Mouse (Mus musculus) CH12F3 (cell line): ENCODE results near the gene Golph3.

Experiments used
- in situ Hi-C: fragments of 300-500 bp; cut with MboI; formaldehyde crosslinking; loops from 2 replicates; pipeline ENCODE4 v1.14.3; 2020; ENCODE audit warnings: low sequenced_read_pairs

The Golph3 gene

GRCm38 (mm10) chr15:12321091-12321787 lies at the start of gene Golph3:
Golph3 (plus strand) TSS chr15:12321450.
- in situ Hi-C loops: no loop called here

GRCm38 (mm10) chr15:12273325-12274052 lies 47.8 kb upstream of the Golph3 start:
- in situ Hi-C loops: no loop called here

GRCm38 (mm10) chr15:12274053-12274769 lies 47.0 kb upstream of the Golph3 start:
- in situ Hi-C loops: no loop called here

- in situ Hi-C loops: no loop called here
Observed at GRCm38 (mm10) chr15:12275091-12275623, 46.1 kb upstream of the Golph3 start.

GRCm38 (mm10) chr15:12279816-12280215 lies 41.4 kb upstream of the Golph3 start:
- in situ Hi-C loops: no loop called here

- in situ Hi-C loops: no loop called here
Observed at GRCm38 (mm10) chr15:12284794-12285534, 36.3 kb upstream of the Golph3 start.

GRCm38 (mm10) chr15:12285535-12285809 lies 35.8 kb upstream of the Golph3 start:
- in situ Hi-C loops: no loop called here

- in situ Hi-C loops: no loop called here
Observed at GRCm38 (mm10) chr15:12290330-12290729, 30.9 kb upstream of the Golph3 start.

- in situ Hi-C loops: no loop called here
Observed at GRCm38 (mm10) chr15:12291757-12292156, 29.5 kb upstream of the Golph3 start.

- in situ Hi-C loops: no loop called here
Observed at GRCm38 (mm10) chr15:12296228-12296627, 25.0 kb upstream of the Golph3 start.

- in situ Hi-C loops: no loop called here
Observed at GRCm38 (mm10) chr15:12298231-12298737, 23.0 kb upstream of the Golph3 start.

GRCm38 (mm10) chr15:12301771-12302170 lies 19.5 kb upstream of the Golph3 start:
- in situ Hi-C loops: no loop called here

- in situ Hi-C loops: no loop called here
Observed at GRCm38 (mm10) chr15:12306188-12307071, 14.8 kb upstream of the Golph3 start.

- in situ Hi-C loops: no loop called here
Observed at GRCm38 (mm10) chr15:12307114-12307513, 14.1 kb upstream of the Golph3 start.

GRCm38 (mm10) chr15:12308539-12308938 lies 12.7 kb upstream of the Golph3 start:
- in situ Hi-C loops: no loop called here

GRCm38 (mm10) chr15:12310676-12311075 lies 10.6 kb upstream of the Golph3 start:
- in situ Hi-C loops: no loop called here

GRCm38 (mm10) chr15:12311465-12311864 lies 9.8 kb upstream of the Golph3 start:
- in situ Hi-C loops: no loop called here

GRCm38 (mm10) chr15:12313255-12313654 lies 8.0 kb upstream of the Golph3 start:
- in situ Hi-C loops: no loop called here

- in situ Hi-C loops: no loop called here
Observed at GRCm38 (mm10) chr15:12314584-12314983, 6.7 kb upstream of the Golph3 start.

GRCm38 (mm10) chr15:12315996-12316395 lies 5.3 kb upstream of the Golph3 start:
- in situ Hi-C loops: no loop called here
